Mouse (Mus musculus): ENCODE measurements around the gene Ski. TPM values are rescaled to one million over a fixed set of nuclear protein-coding genes. Genes with fewer than 3 reads are reported as not detected.

Ski gene
- polyA plus RNA-seq, 1 experiment from 2014 or later = 11.3 TPM

DNA sequence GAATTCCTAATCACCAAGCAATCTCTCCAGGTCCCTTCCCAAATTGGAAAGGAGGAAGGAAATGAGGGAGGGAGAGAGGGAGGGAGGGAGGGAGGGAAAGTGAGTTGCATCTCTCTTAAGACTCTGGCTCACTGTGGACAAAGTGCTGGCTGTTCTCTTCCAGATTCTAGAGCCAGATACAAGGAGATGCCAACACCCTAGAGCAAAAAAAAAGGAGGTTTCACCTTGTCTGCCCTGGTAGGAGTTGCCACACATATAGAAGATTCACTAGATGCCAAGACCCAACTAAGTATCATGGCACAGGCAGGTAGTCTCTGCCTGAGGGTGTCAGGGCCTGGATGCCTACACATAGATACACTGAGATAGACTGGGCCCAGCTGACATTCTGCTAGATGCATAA lies 56.5 kb downstream of the Ski start:
- H3K4me2 ChIP-seq = no peak overlapping the region
- peaks cover 7% of the 10 kb centered on the region; the same call in 1 of the 2 replicates for H3K36me3 ChIP-seq (ENCODE audit: poor library complexity, severe bottlenecking)
- no peak overlapping the region for H3K27ac ChIP-seq
- ATAC-seq = no peak
- no peaks in the 10 kb centered on the region for H3K9me3 ChIP-seq (replicated peaks)
- H3K9ac ChIP-seq = no peak overlapping the region
- no peaks in the 10 kb centered on the region for H3K27me3 ChIP-seq
- no peak overlapping the region for H3K4me3 ChIP-seq
- H3K4me1 ChIP-seq = peaks cover 47% of the 10 kb centered on the region

- Histone ChIP-seq H3K9ac (no peak overlapping the region), H3K4me3 (no peak overlapping the region), H3K4me2 (no peak overlapping the region), H3K9me3 (replicated peaks) (no peaks in the 10 kb centered on the region), H3K27ac (0 out of 2 replicates have a peak overlapping the region, but pooled peaks have one; percentile 3), H3K36me3 (ENCODE audit: poor library complexity, severe bottlenecking) (peaks cover 12% of the 10 kb centered on the region), H3K27me3 (no peaks in the 10 kb centered on the region), H3K4me1 (peaks cover 42% of the 10 kb centered on the region)
- ATAC-seq = no peak
- WGBS = 67% methylated on average over 6 of the region's 6 CpGs
Measured at GRCm38 (mm10) chr4:155164550-155164949, 57.8 kb downstream of the Ski start.

GRCm38 (mm10) chr4:155163685-155164084 lies 58.7 kb downstream of the Ski start:
- Histone ChIP-seq H3K27me3 (no peaks in the 10 kb centered on the region), H3K4me1 (peaks cover 43% of the 10 kb centered on the region), H3K4me2 (no peak overlapping the region), H3K9me3 (replicated peaks) (no peaks in the 10 kb centered on the region), H3K9ac (peak overlapping the region; percentile 43), H3K27ac (0 out of 2 replicates have a peak overlapping the region, but pooled peaks have one; percentile 1), H3K36me3 (ENCODE audit: poor library complexity, severe bottlenecking) (peaks cover 21% of the 10 kb centered on the region), H3K4me3 (no peak overlapping the region)
- WGBS = 41% methylated on average over 8 of the region's 8 CpGs
- no peak for ATAC-seq

DNA sequence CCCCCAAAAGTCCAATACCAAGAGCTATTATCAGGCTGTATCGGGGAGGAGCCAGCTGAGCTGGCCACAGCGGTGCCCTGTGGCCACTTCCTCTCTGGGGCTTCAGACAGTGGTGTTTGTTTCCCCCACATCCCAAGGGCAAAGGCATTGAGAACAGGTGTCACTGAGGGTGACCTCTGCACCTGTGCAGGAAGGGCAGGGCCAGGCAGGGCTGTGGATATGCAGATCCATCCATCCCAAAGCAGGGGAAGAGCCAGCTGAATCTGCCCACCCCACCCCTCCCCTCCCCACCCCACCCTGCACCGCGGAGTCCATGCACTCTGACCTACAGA lies 59.1 kb downstream of the Ski start:
- 77% methylated on average over 4 of the region's 4 CpGs for WGBS
- peaks cover 46% of the 10 kb centered on the region for H3K4me1 ChIP-seq
- no peak overlapping the region; the same call in 1 of the 2 replicates for H3K27ac ChIP-seq
- peaks cover 25% of the 10 kb centered on the region for H3K36me3 ChIP-seq (ENCODE audit: poor library complexity, severe bottlenecking)
- no peak overlapping the region for H3K9ac ChIP-seq
- H3K27me3 ChIP-seq = no peaks in the 10 kb centered on the region
- no peak overlapping the region for H3K4me2 ChIP-seq
- no peaks in the 10 kb centered on the region for H3K9me3 ChIP-seq (replicated peaks)
- no peak overlapping the region for H3K4me3 ChIP-seq
- no peak for ATAC-seq

- Histone ChIP-seq H3K27ac (no peak overlapping the region; the same call in 1 of the 2 replicates), H3K4me2 (no peak overlapping the region), H3K9me3 (replicated peaks) (no peaks in the 10 kb centered on the region), H3K4me3 (no peak overlapping the region), H3K27me3 (no peaks in the 10 kb centered on the region), H3K4me1 (peaks cover 48% of the 10 kb centered on the region), H3K36me3 (ENCODE audit: poor library complexity, severe bottlenecking) (peaks cover 31% of the 10 kb centered on the region), H3K9ac (no peak overlapping the region)
- 87% methylated on average over 7 of the region's 7 CpGs for WGBS
- ATAC-seq = no peak
Measured at GRCm38 (mm10) chr4:155162433-155163319, 59.7 kb downstream of the Ski start.

DNA sequence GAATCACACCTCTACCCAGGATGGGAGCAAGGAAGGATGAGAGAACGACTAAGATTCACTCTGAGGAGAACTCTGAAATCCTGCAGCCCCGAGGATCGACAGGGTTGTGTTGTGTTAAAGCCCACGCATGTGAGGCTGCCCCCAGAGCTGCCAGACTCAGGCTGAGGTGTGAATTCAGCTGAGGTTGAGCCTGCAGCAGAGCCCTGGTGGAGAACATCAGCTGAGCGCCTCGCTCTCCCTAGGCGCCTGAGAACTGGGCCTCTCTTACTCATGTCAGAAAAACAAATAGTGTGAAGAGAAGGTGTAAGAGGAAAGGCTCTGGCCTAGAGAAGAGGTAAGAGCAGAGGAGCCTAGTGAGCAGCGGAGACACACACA lies 63.9 kb downstream of the Ski start:
- 82% methylated on average over 8 of the region's 8 CpGs for WGBS
- H3K9ac ChIP-seq = no peak overlapping the region
- H3K36me3 ChIP-seq (ENCODE audit: poor library complexity, severe bottlenecking) = peaks cover 56% of the 10 kb centered on the region
- H3K4me2 ChIP-seq = no peak overlapping the region
- peak overlapping the region; percentile 6; the same call in 1 of the 2 replicates for H3K27ac ChIP-seq
- H3K9me3 ChIP-seq (replicated peaks) = no peaks in the 10 kb centered on the region
- H3K4me3 ChIP-seq = no peak overlapping the region
- peaks cover 31% of the 10 kb centered on the region for H3K4me1 ChIP-seq
- no peak for ATAC-seq
- H3K27me3 ChIP-seq = no peaks in the 10 kb centered on the region

- 87% methylated on average over 27 of the region's 27 CpGs for WGBS
Measured at GRCm38 (mm10) chr4:155157871-155158542, 64.4 kb downstream of the Ski start.

GRCm38 (mm10) chr4:155156734-155157133 lies 65.7 kb downstream of the Ski start:
- Histone ChIP-seq H3K27me3 (peaks cover 2% of the 10 kb centered on the region; the same call in 1 of the 2 replicates), H3K36me3 (ENCODE audit: poor library complexity, severe bottlenecking) (peaks cover 58% of the 10 kb centered on the region), H3K4me1 (peaks cover 26% of the 10 kb centered on the region), H3K4me2 (no peak overlapping the region), H3K9me3 (replicated peaks) (no peaks in the 10 kb centered on the region), H3K27ac (no peak overlapping the region), H3K9ac (no peak overlapping the region), H3K4me3 (no peak overlapping the region)
- 93% methylated on average over 17 of the region's 17 CpGs for WGBS
- no peak for ATAC-seq

More at GRCm38 (mm10) chr4:155157871-155158542, 64.4 kb downstream of the Ski start:
- no peak overlapping the region for H3K4me3 ChIP-seq
- ATAC-seq = no peak
- peaks cover 26% of the 10 kb centered on the region for H3K4me1 ChIP-seq
- H3K27me3 ChIP-seq = no peaks in the 10 kb centered on the region
- no peak overlapping the region for H3K4me2 ChIP-seq
- no peak overlapping the region for H3K9ac ChIP-seq
- H3K9me3 ChIP-seq (replicated peaks) = no peaks in the 10 kb centered on the region
- peak overlapping the region; percentile 6; the same call in 1 of the 2 replicates for H3K27ac ChIP-seq
- H3K36me3 ChIP-seq (ENCODE audit: poor library complexity, severe bottlenecking) = peaks cover 58% of the 10 kb centered on the region

GRCm38 (mm10) chr4:155154986-155155385 lies 67.4 kb downstream of the Ski start:
- no peaks in the 10 kb centered on the region for H3K9me3 ChIP-seq (replicated peaks)
- WGBS = 89% methylated on average over 11 of the region's 11 CpGs
- peaks cover 34% of the 10 kb centered on the region for H3K4me1 ChIP-seq
- ATAC-seq = no peak
- peaks cover 10% of the 10 kb centered on the region for H3K27me3 ChIP-seq
- H3K36me3 ChIP-seq (ENCODE audit: poor library complexity, severe bottlenecking) = peaks cover 57% of the 10 kb centered on the region
- no peak overlapping the region for H3K27ac ChIP-seq
- no peak overlapping the region for H3K4me3 ChIP-seq
- H3K4me2 ChIP-seq = no peak overlapping the region
- H3K9ac ChIP-seq = no peak overlapping the region

DNA sequence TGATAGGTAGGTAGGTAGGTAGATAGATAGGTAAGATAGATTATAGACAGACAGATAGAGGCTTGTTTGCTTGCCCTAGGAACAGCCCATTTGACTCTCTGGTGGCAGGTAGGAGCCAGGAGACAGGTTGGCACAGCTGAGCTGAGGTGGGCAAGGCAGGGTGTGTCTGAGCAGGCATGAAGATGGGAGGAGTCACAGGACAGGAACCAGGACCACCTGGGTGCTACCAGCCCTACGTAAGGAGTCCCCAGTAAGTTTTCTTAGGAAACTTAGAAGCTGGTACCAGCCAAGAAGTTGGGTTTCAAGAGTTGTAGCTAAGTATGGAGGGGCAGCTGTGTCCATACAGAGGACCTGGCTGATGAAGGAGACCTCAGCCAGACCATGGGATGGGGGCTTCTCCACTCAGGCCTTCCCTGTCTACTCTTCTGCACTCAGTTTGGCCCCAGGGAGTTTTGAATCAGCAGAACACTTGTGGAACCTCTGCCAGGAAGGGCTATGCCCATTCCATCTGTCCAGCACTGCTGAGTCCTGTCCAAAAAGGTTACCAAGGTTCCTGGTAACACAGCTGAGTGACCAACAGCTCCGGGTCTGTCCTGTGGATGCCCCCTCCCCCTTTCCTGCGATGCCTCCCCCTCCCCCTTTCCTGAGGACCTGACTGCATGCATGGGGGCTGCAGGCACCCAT lies 68.9 kb downstream of the Ski start:
- no peak overlapping the region for H3K27ac ChIP-seq
- H3K9me3 ChIP-seq (replicated peaks) = no peaks in the 10 kb centered on the region
- H3K9ac ChIP-seq = no peak overlapping the region
- H3K27me3 ChIP-seq = peaks cover 17% of the 10 kb centered on the region
- H3K4me2 ChIP-seq = no peak overlapping the region
- peaks cover 42% of the 10 kb centered on the region for H3K36me3 ChIP-seq (ENCODE audit: poor library complexity, severe bottlenecking)
- whole genome bisulfite sequencing = 83% methylated on average over 3 of the region's 3 CpGs
- H3K4me1 ChIP-seq = peaks cover 26% of the 10 kb centered on the region
- H3K4me3 ChIP-seq = no peak overlapping the region
- ATAC-seq = no peak

GRCm38 (mm10) chr4:155152476-155152875 lies 69.9 kb downstream of the Ski start:
- H3K4me2 ChIP-seq = no peak overlapping the region
- ATAC-seq = no peak
- WGBS = 96% methylated on average over 6 of the region's 6 CpGs

DNA sequence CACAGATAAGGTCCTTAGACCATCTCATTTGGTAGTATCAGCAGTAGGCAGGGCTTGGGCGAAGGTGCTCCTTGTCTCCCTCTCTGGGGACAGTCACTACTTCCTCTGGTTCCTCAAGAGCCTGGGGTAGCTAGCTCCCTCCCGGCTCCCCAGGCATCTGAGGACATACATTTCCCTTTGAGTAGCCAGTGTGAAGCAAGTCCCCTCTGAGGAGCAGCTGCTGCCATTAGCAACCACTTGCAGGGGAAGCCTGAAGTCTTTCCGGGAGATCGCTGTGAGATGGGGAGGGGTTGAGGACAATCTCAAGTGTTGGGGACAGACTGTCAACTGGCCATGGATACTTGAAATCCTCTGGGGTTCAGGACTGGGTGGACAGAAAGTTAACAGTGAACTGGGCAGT lies 70.5 kb downstream of the Ski start:
- Histone ChIP-seq H3K4me2 (no peak overlapping the region), H3K27ac (no peak overlapping the region), H3K4me3 (no peak overlapping the region), H3K36me3 (ENCODE audit: poor library complexity, severe bottlenecking) (peaks cover 25% of the 10 kb centered on the region), H3K9ac (no peak overlapping the region), H3K4me1 (peaks cover 20% of the 10 kb centered on the region), H3K9me3 (replicated peaks) (no peaks in the 10 kb centered on the region), H3K27me3 (peaks cover 19% of the 10 kb centered on the region)
- 81% methylated on average over 4 of the region's 4 CpGs for WGBS
- no peak for ATAC-seq

More at GRCm38 (mm10) chr4:155152476-155152875, 69.9 kb downstream of the Ski start:
- Histone ChIP-seq H3K9me3 (replicated peaks) (no peaks in the 10 kb centered on the region), H3K27ac (no peak overlapping the region), H3K9ac (no peak overlapping the region), H3K4me3 (no peak overlapping the region), H3K27me3 (peaks cover 19% of the 10 kb centered on the region), H3K36me3 (ENCODE audit: poor library complexity, severe bottlenecking) (peaks cover 32% of the 10 kb centered on the region), H3K4me1 (peaks cover 20% of the 10 kb centered on the region)
